8 mouse cellular contexts compared by ENCODE assay signal in the genomic region with DNA sequence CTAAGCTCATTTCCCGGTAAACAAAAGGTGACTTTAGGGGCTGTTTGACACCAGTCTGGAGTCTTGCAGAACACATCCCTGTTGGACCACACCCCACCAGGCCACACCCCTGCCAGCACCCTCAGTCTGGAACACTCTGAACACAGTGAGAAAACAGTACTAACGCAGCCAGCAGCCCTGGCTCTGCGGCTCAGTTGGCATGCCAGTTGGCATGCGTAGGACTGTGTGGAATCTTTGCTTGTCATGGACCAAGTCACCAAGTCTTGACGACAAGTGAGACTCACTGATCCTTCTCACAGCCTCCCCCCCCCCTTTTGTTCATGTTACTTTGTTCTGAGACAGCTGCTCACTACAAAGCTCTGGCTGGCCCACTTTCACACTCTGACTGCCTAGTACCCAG. TPM values are rescaled to one million over a fixed set of nuclear protein-coding genes. Genes with fewer than 3 reads are reported as not detected.
A peak's percentile ranks its signal among the peaks of the same experiment; 100 is the strongest.
DNase-seq lines count a peak whose midpoint lies in the region; ATAC-seq and TF ChIP-seq lines count a peak whose summit lies in the region.

No protein-coding gene starts in this region.

- no peak overlapping the region for H3K27ac ChIP-seq in embryonic facial prominence, embryonic 14.5 days (replicated peaks; ENCODE audit: low read depth, low read length)
- H3K27ac ChIP-seq in embryonic facial prominence, embryonic 10.5 days (replicated peaks): no peak overlapping the region
- H3K27ac ChIP-seq in hindbrain, postnatal 0 days: no peak overlapping the region
- no peak overlapping the region for H3K27ac ChIP-seq in midbrain, embryonic 14.5 days (replicated peaks; ENCODE audit: low read depth, low read length)

- no peak for DNase-seq in embryonic facial prominence, embryonic 14.5 days (ENCODE audit: low spot score)
- DNase-seq in embryonic facial prominence, embryonic 10.5 days (ENCODE audit: low spot score): no peak
- peak; percentile 66 to 79 for DNase-seq in lung, adult 18-20 months
- no peak for DNase-seq in lung, adult 2 months
- DNase-seq in hindbrain, postnatal 0 days (ENCODE audit: low spot score): peak; percentile 62
- DNase-seq in lung, postnatal 14 days: peak; percentile 63
- no peak for DNase-seq in midbrain, embryonic 14.5 days
- DNase-seq in spleen, adult 12 weeks (ENCODE audit: low spot score): no peak

- no peaks in the 10 kb centered on the region for H3K9me3 ChIP-seq in embryonic facial prominence, embryonic 14.5 days (ENCODE audit: control insufficient read depth, low read length)
- H3K9me3 ChIP-seq in embryonic facial prominence, embryonic 10.5 days: 0 out of 2 replicates have a peak, but pooled peaks cover 4% of the 10 kb centered on the region
- H3K9me3 ChIP-seq in hindbrain, postnatal 0 days (ENCODE audit: low read length): no peaks in the 10 kb centered on the region
- H3K9me3 ChIP-seq in midbrain, embryonic 14.5 days (ENCODE audit: control insufficient read depth, low read length): no peaks in the 10 kb centered on the region

- 81% methylated on average over 5 of the region's 5 CpGs for WGBS in embryonic facial prominence, embryonic 14.5 days
- 78% methylated on average over 5 of the region's 5 CpGs for WGBS in embryonic facial prominence, embryonic 10.5 days
- 46% methylated on average over 5 of the region's 5 CpGs for WGBS in lung, adult 2 months
- WGBS in hindbrain, postnatal 0 days: 47% methylated on average over 5 of the region's 5 CpGs
- WGBS in midbrain, embryonic 14.5 days: 65% methylated on average over 5 of the region's 5 CpGs

- H3K27me3 ChIP-seq in embryonic facial prominence, embryonic 14.5 days (replicated peaks; ENCODE audit: control insufficient read depth, insufficient read depth, low read length): no peaks in the 10 kb centered on the region
- H3K27me3 ChIP-seq in embryonic facial prominence, embryonic 10.5 days (replicated peaks; ENCODE audit: low read depth, poor library complexity, severe bottlenecking): no peaks in the 10 kb centered on the region
- no peaks in the 10 kb centered on the region for H3K27me3 ChIP-seq in hindbrain, postnatal 0 days (ENCODE audit: insufficient read depth, low read length)
- H3K27me3 ChIP-seq in midbrain, embryonic 14.5 days (ENCODE audit: control insufficient read depth, insufficient read depth, low read length): no peaks in the 10 kb centered on the region

- TF ChIP-seq POLR2A in lung, adult 2 months (IDR thresholded peaks at IDR 0.05; ENCODE audit: borderline replicate concordance, extremely low read depth, low read depth, low read length): no peak

- TF ChIP-seq CTCF in lung, adult 2 months (IDR thresholded peaks at IDR 0.05; ENCODE audit: insufficient read depth, low read length): no peak
- no peak for TF ChIP-seq CTCF in hindbrain, postnatal 0 days (IDR thresholded peaks at IDR 0.05; ENCODE audit: low read depth)

- H3K4me3 ChIP-seq in embryonic facial prominence, embryonic 14.5 days (ENCODE audit: low read depth, low read length): no peak overlapping the region
- H3K4me3 ChIP-seq in embryonic facial prominence, embryonic 10.5 days: no peak overlapping the region
- no peak overlapping the region for H3K4me3 ChIP-seq in lung, adult 2 months (replicated peaks; ENCODE audit: extremely low read depth, low read depth, low read length)
- no peak overlapping the region for H3K4me3 ChIP-seq in hindbrain, postnatal 0 days (ENCODE audit: low read length)
- no peak overlapping the region for H3K4me3 ChIP-seq in midbrain, embryonic 14.5 days (replicated peaks; ENCODE audit: low read depth, low read length)

- no peak overlapping the region for H3K9ac ChIP-seq in embryonic facial prominence, embryonic 14.5 days (ENCODE audit: low read depth, low read length)
- H3K9ac ChIP-seq in hindbrain, postnatal 0 days (replicated peaks; ENCODE audit: low read length): no peak overlapping the region
- no peak overlapping the region for H3K9ac ChIP-seq in midbrain, embryonic 14.5 days (replicated peaks; ENCODE audit: low read length)

- no peaks in the 10 kb centered on the region for H3K4me1 ChIP-seq in embryonic facial prominence, embryonic 14.5 days (ENCODE audit: control insufficient read depth, insufficient read depth, low read length)
- H3K4me1 ChIP-seq in embryonic facial prominence, embryonic 10.5 days: peaks cover 11% of the 10 kb centered on the region
- H3K4me1 ChIP-seq in lung, adult 2 months (ENCODE audit: control insufficient read depth, insufficient read depth, low read length): no peaks in the 10 kb centered on the region
- no peaks in the 10 kb centered on the region for H3K4me1 ChIP-seq in hindbrain, postnatal 0 days (ENCODE audit: insufficient read depth, low read length)
- H3K4me1 ChIP-seq in midbrain, embryonic 14.5 days (ENCODE audit: control insufficient read depth, insufficient read depth, low read length): no peaks in the 10 kb centered on the region

- no peak overlapping the region for H3K4me2 ChIP-seq in embryonic facial prominence, embryonic 14.5 days (ENCODE audit: low read depth, low read length)
- H3K4me2 ChIP-seq in hindbrain, postnatal 0 days (ENCODE audit: low read depth, low read length): no peak overlapping the region
- H3K4me2 ChIP-seq in midbrain, embryonic 14.5 days (ENCODE audit: low read length): no peak overlapping the region

- no peaks in the 10 kb centered on the region for H3K36me3 ChIP-seq in embryonic facial prominence, embryonic 14.5 days (ENCODE audit: control insufficient read depth, insufficient read depth, low read length)
- no peaks in the 10 kb centered on the region for H3K36me3 ChIP-seq in embryonic facial prominence, embryonic 10.5 days (replicated peaks)
- no peaks in the 10 kb centered on the region for H3K36me3 ChIP-seq in hindbrain, postnatal 0 days (ENCODE audit: insufficient read depth, low read length)
- H3K36me3 ChIP-seq in midbrain, embryonic 14.5 days (ENCODE audit: control insufficient read depth, insufficient read depth, low read length): no peaks in the 10 kb centered on the region

- ATAC-seq in embryonic facial prominence, embryonic 14.5 days (ENCODE audit: low read depth): 0 out of 2 replicates have a peak, but pooled peaks have one; percentile 10
- ATAC-seq in hindbrain, postnatal 0 days: peak; percentile 63
- no peak for ATAC-seq in midbrain, embryonic 14.5 days (ENCODE audit: low FRiP score, low TSS enrichment)

RNA-seq across cellular contexts. Expression of a gene that starts 6.0 kb away (rescaled TPM):
- 199 and 223 TPM in 2 replicates for polyA plus RNA-seq in embryonic facial prominence, embryonic 14.5 days (2014; fragmentation: Nextera tagmentation; extraction: Ambion mirVana)
- 347 and 351 TPM in 2 replicates for polyA plus RNA-seq in embryonic facial prominence, embryonic 10.5 days (2016; fragmentation: Nextera tagmentation; extraction: Ambion mirVana)
- 75.2 and 76.3 TPM in 2 replicates for polyA plus RNA-seq in lung, adult 2 months (2012; rRNA removed)
- 301 and 453 TPM in 2 replicates for total RNA-seq in hindbrain, postnatal 0 days (2014; rRNA removed)
- 188 and 190 TPM in 2 replicates for polyA plus RNA-seq in hindbrain, postnatal 0 days (2015; fragmentation: Nextera tagmentation; extraction: Ambion mirVana)
- polyA plus RNA-seq in midbrain, embryonic 14.5 days (2014; fragmentation: Nextera tagmentation; extraction: Ambion mirVana): 175 and 201 TPM in 2 replicates

RNA-seq across cellular contexts. Expression of a gene that starts 6.9 kb away (rescaled TPM):
- 59.8 and 62.7 TPM in 2 replicates for polyA plus RNA-seq in embryonic facial prominence, embryonic 14.5 days (2014; fragmentation: Nextera tagmentation; extraction: Ambion mirVana)
- 51.8 and 52.7 TPM in 2 replicates for polyA plus RNA-seq in embryonic facial prominence, embryonic 10.5 days (2016; fragmentation: Nextera tagmentation; extraction: Ambion mirVana)
- polyA plus RNA-seq in lung, adult 2 months (2012; rRNA removed): 32.2 and 33.7 TPM in 2 replicates
- total RNA-seq in hindbrain, postnatal 0 days (2014; rRNA removed): 65.7 and 68.4 TPM in 2 replicates
- polyA plus RNA-seq in hindbrain, postnatal 0 days (2015; fragmentation: Nextera tagmentation; extraction: Ambion mirVana): 44.2 and 56.5 TPM in 2 replicates
- 86.9 and 95.8 TPM in 2 replicates for polyA plus RNA-seq in midbrain, embryonic 14.5 days (2014; fragmentation: Nextera tagmentation; extraction: Ambion mirVana)

RNA-seq across cellular contexts. Expression of a gene that starts 31.7 kb away (rescaled TPM):
- 103 and 121 TPM in 2 replicates for polyA plus RNA-seq in embryonic facial prominence, embryonic 14.5 days (2014; fragmentation: Nextera tagmentation; extraction: Ambion mirVana)
- 58.7 and 61.7 TPM in 2 replicates for polyA plus RNA-seq in embryonic facial prominence, embryonic 10.5 days (2016; fragmentation: Nextera tagmentation; extraction: Ambion mirVana)
- 378 and 717 TPM in 2 replicates for polyA plus RNA-seq in lung, adult 2 months (2012; rRNA removed)
- 486 and 650 TPM in 2 replicates for total RNA-seq in hindbrain, postnatal 0 days (2014; rRNA removed)
- 90.4 and 96.3 TPM in 2 replicates for polyA plus RNA-seq in hindbrain, postnatal 0 days (2015; fragmentation: Nextera tagmentation; extraction: Ambion mirVana)
- 104 and 119 TPM in 2 replicates for polyA plus RNA-seq in midbrain, embryonic 14.5 days (2014; fragmentation: Nextera tagmentation; extraction: Ambion mirVana)

RNA-seq across cellular contexts. Expression of a gene that starts 34.8 kb away (rescaled TPM):
- 0.28 and 0.29 TPM in 2 replicates for polyA plus RNA-seq in embryonic facial prominence, embryonic 14.5 days (2014; fragmentation: Nextera tagmentation; extraction: Ambion mirVana)
- polyA plus RNA-seq in embryonic facial prominence, embryonic 10.5 days (2016; fragmentation: Nextera tagmentation; extraction: Ambion mirVana): 0.14 TPM in 1 of 2 replicates, not detected in the other
- polyA plus RNA-seq in lung, adult 2 months (2012; rRNA removed): 5.4 and 6.6 TPM in 2 replicates
- total RNA-seq in hindbrain, postnatal 0 days (2014; rRNA removed): 1.7 TPM in 1 of 2 replicates, not detected in the other
- 0.25 and 0.41 TPM in 2 replicates for polyA plus RNA-seq in hindbrain, postnatal 0 days (2015; fragmentation: Nextera tagmentation; extraction: Ambion mirVana)
- polyA plus RNA-seq in midbrain, embryonic 14.5 days (2014; fragmentation: Nextera tagmentation; extraction: Ambion mirVana): 0.16 and 0.20 TPM in 2 replicates

RNA-seq across cellular contexts. Expression of a gene that starts 36.2 kb away (rescaled TPM):
- polyA plus RNA-seq in embryonic facial prominence, embryonic 14.5 days (2014; fragmentation: Nextera tagmentation; extraction: Ambion mirVana): not detected in 2 replicates
- polyA plus RNA-seq in embryonic facial prominence, embryonic 10.5 days (2016; fragmentation: Nextera tagmentation; extraction: Ambion mirVana): 0.05 TPM in 1 of 2 replicates, not detected in the other
- 0.03 TPM in 1 of 2 replicates, not detected in the other for polyA plus RNA-seq in lung, adult 2 months (2012; rRNA removed)
- 0.05 and 0.18 TPM in 2 replicates for total RNA-seq in hindbrain, postnatal 0 days (2014; rRNA removed)
- 0.05 and 0.08 TPM in 2 replicates for polyA plus RNA-seq in hindbrain, postnatal 0 days (2015; fragmentation: Nextera tagmentation; extraction: Ambion mirVana)
- polyA plus RNA-seq in midbrain, embryonic 14.5 days (2014; fragmentation: Nextera tagmentation; extraction: Ambion mirVana): 0.05 TPM in 2 replicates

Comparison
In these comparisons a context has a peak if more than half of its experiments do, and no peak if none do; other contexts are left out.
1. DNase-seq: peak in lung, adult 18-20 months (2 of 2), hindbrain, postnatal 0 days (single experiment) and lung, postnatal 14 days (single experiment); none in embryonic facial prominence, embryonic 14.5 days (single experiment), embryonic facial prominence, embryonic 10.5 days (single experiment), lung, adult 2 months (single experiment), midbrain, embryonic 14.5 days (single experiment) and spleen, adult 12 weeks (single experiment).